Mouse (Mus musculus): Measurements from ENCODE around the gene Nxpe3. TPM values are rescaled to one million over a fixed set of nuclear protein-coding genes. Genes with fewer than 3 reads are reported as not detected.
A peak's percentile ranks its signal among the peaks of the same experiment; 100 is the strongest.
"Not testable (repeated sequence)": the region's sequence is repeated elsewhere in the genome, so short reads cannot be mapped to it uniquely, and the experiment has no call there.

The Nxpe3 gene
- polyA plus RNA-seq, 1 experiment from 2014 or later = 1.6 TPM

DNA sequence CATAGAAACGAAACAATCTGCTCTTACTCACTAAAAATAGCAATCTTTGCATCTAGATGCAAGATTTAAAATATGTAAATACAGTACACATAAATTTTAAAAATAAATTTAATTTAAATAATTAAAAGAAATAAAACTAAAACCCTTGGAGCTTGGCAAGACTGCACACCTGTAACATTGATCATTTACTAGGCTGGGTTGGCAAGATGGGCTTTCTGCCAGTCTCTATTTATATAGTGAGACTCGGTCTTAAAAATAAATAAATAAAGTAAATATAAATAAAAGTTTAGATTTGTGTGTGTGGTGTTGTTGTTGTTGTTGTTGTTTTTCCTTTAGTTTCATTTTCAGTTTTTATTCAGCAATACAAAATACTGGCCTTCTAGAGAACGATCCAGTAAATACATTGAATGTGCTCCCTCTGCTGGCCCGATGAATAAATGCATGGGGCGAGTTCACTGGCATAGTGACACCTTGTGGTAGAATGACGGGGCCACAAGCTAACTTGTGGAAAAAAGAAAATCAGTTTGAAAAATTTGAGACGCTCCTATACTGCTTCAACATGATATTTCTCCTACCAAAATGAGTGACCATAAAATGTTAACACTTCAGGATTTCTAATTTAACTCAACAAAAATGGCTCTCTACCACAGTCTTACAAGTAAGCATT lies 31.8 kb downstream of the Nxpe3 start:
- H3K4me1 ChIP-seq (ENCODE audit: control insufficient read depth, insufficient read depth, low read depth, low read length) = no peaks in the 10 kb centered on the region
- H3K4me2 ChIP-seq (ENCODE audit: low read length) = no peak overlapping the region
- peak; percentile 59 for ATAC-seq
- no peaks in the 10 kb centered on the region for H3K9me3 ChIP-seq (ENCODE audit: control insufficient read depth, low read length)
- peaks cover 10% of the 10 kb centered on the region for H3K36me3 ChIP-seq (ENCODE audit: control insufficient read depth, insufficient read depth, low read length)
- H3K27ac ChIP-seq (ENCODE audit: low read depth, low read length) = no peak overlapping the region
- no peak overlapping the region for H3K9ac ChIP-seq (ENCODE audit: low read depth, low read length)
- H3K4me3 ChIP-seq (ENCODE audit: low read length) = no peak overlapping the region
- WGBS = 26% methylated on average over 7 of the region's 7 CpGs
- H3K27me3 ChIP-seq (replicated peaks; ENCODE audit: control insufficient read depth, insufficient read depth, low read length) = no peaks in the 10 kb centered on the region

GRCm38 (mm10) chr16:55861104-55861503 lies 34.0 kb downstream of the Nxpe3 start:
- no peaks in the 10 kb centered on the region for H3K9me3 ChIP-seq (ENCODE audit: control insufficient read depth, low read length)

DNA sequence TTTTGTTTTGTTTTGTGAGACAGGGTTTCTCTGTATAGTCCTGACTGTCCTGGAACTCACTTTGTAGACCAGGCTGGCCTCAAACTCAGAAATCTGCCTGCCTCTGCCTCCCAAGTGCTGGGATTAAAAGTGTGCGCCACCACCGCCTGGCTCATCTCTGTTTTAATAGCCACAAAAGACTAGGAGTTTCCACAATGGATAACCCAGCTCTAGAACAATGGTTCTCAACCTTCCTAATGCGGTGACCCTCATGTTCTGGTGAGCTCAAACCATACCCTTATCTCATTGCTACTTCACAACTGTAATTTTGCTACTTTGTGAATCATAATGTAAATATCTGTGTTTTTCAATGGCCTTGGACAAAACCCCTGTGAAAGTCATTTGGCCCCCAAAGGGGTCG lies 35.7 kb downstream of the Nxpe3 start:
- not testable (repeated sequence) for H3K9me3 ChIP-seq (ENCODE audit: control insufficient read depth, low read length); H3K27ac ChIP-seq (ENCODE audit: low read depth, low read length); H3K9ac ChIP-seq (ENCODE audit: low read depth, low read length); H3K36me3 ChIP-seq (ENCODE audit: control insufficient read depth, insufficient read depth, low read length); H3K27me3 ChIP-seq (replicated peaks; ENCODE audit: control insufficient read depth, insufficient read depth, low read length); H3K4me3 ChIP-seq (ENCODE audit: low read length); ATAC-seq; H3K4me2 ChIP-seq (ENCODE audit: low read length); H3K4me1 ChIP-seq (ENCODE audit: control insufficient read depth, insufficient read depth, low read depth, low read length)
- WGBS = 94% methylated on average over 4 of the region's 4 CpGs

More at GRCm38 (mm10) chr16:55861104-55861503, 34.0 kb downstream of the Nxpe3 start:
- H3K27me3 ChIP-seq (replicated peaks; ENCODE audit: control insufficient read depth, insufficient read depth, low read length) = no peaks in the 10 kb centered on the region
- H3K27ac ChIP-seq (ENCODE audit: low read depth, low read length) = no peak overlapping the region
- H3K36me3 ChIP-seq (ENCODE audit: control insufficient read depth, insufficient read depth, low read length) = peaks cover 10% of the 10 kb centered on the region
- no peak overlapping the region for H3K4me3 ChIP-seq (ENCODE audit: low read length)
- H3K9ac ChIP-seq (ENCODE audit: low read depth, low read length) = no peak overlapping the region
- no peaks in the 10 kb centered on the region for H3K4me1 ChIP-seq (ENCODE audit: control insufficient read depth, insufficient read depth, low read depth, low read length)
- WGBS = 86% methylated on average over 3 of the region's 3 CpGs
- H3K4me2 ChIP-seq (ENCODE audit: low read length) = no peak overlapping the region
- ATAC-seq = no peak

DNA sequence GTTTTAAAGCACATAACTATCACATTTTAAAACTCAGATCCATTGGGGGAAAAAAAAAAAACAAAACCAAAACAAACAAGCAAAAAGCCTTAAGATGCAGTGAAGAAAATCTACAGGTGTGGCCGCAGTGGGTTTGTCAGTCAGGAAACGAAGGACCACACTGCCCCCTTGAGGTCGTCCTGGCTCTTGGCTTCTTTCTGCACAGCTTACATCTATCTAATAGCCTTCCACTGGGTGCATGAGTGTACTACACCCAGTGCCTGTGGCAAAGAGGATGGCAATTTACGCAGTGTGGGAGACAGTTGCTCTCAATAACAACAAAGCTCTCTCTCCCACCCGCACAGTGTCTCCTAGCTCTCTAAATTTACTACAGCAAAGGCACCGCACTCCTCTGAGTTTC lies 36.6 kb downstream of the Nxpe3 start:
- WGBS = 62% methylated on average over 6 of the region's 6 CpGs
- no peak for ATAC-seq

GRCm38 (mm10) chr16:55852943-55853727 lies 42.0 kb downstream of the Nxpe3 start:
- no peaks in the 10 kb centered on the region for H3K4me1 ChIP-seq (ENCODE audit: control insufficient read depth, insufficient read depth, low read depth, low read length)
- no peak overlapping the region for H3K27ac ChIP-seq (ENCODE audit: low read depth, low read length)
- H3K27me3 ChIP-seq (replicated peaks; ENCODE audit: control insufficient read depth, insufficient read depth, low read length) = no peaks in the 10 kb centered on the region
- no peak overlapping the region for H3K4me2 ChIP-seq (ENCODE audit: low read length)
- no peaks in the 10 kb centered on the region for H3K9me3 ChIP-seq (ENCODE audit: control insufficient read depth, low read length)
- no peak overlapping the region for H3K4me3 ChIP-seq (ENCODE audit: low read length)
- 55% methylated on average over 19 of the region's 19 CpGs for WGBS
- H3K36me3 ChIP-seq (ENCODE audit: control insufficient read depth, insufficient read depth, low read length) = peaks cover 5% of the 10 kb centered on the region
- peak; percentile 83 for ATAC-seq
- no peak overlapping the region for H3K9ac ChIP-seq (ENCODE audit: low read depth, low read length)

More for the DNA sequence above, 36.6 kb downstream of the Nxpe3 start:
- Histone ChIP-seq H3K4me1 (ENCODE audit: control insufficient read depth, insufficient read depth, low read depth, low read length) (no peaks in the 10 kb centered on the region), H3K36me3 (ENCODE audit: control insufficient read depth, insufficient read depth, low read length) (peaks cover 4% of the 10 kb centered on the region), H3K9ac (ENCODE audit: low read depth, low read length) (no peak overlapping the region), H3K4me2 (ENCODE audit: low read length) (no peak overlapping the region), H3K9me3 (ENCODE audit: control insufficient read depth, low read length) (no peaks in the 10 kb centered on the region), H3K4me3 (ENCODE audit: low read length) (no peak overlapping the region), H3K27me3 (replicated peaks; ENCODE audit: control insufficient read depth, insufficient read depth, low read length) (no peaks in the 10 kb centered on the region), H3K27ac (ENCODE audit: low read depth, low read length) (no peak overlapping the region)

GRCm38 (mm10) chr16:55852515-55852914 lies 42.6 kb downstream of the Nxpe3 start:
- no peaks in the 10 kb centered on the region for H3K4me1 ChIP-seq (ENCODE audit: control insufficient read depth, insufficient read depth, low read depth, low read length)
- H3K36me3 ChIP-seq (ENCODE audit: control insufficient read depth, insufficient read depth, low read length) = peaks cover 5% of the 10 kb centered on the region
- no peak overlapping the region for H3K4me2 ChIP-seq (ENCODE audit: low read length)
- WGBS = 32% methylated on average over 4 of the region's 4 CpGs
- H3K27me3 ChIP-seq (replicated peaks; ENCODE audit: control insufficient read depth, insufficient read depth, low read length) = no peaks in the 10 kb centered on the region
- H3K9me3 ChIP-seq (ENCODE audit: control insufficient read depth, low read length) = no peaks in the 10 kb centered on the region
- no peak overlapping the region for H3K27ac ChIP-seq (ENCODE audit: low read depth, low read length)
- H3K9ac ChIP-seq (ENCODE audit: low read depth, low read length) = no peak overlapping the region
- H3K4me3 ChIP-seq (ENCODE audit: low read length) = no peak overlapping the region
- peak; percentile 51; the same call in 1 of the 2 replicates for ATAC-seq

DNA sequence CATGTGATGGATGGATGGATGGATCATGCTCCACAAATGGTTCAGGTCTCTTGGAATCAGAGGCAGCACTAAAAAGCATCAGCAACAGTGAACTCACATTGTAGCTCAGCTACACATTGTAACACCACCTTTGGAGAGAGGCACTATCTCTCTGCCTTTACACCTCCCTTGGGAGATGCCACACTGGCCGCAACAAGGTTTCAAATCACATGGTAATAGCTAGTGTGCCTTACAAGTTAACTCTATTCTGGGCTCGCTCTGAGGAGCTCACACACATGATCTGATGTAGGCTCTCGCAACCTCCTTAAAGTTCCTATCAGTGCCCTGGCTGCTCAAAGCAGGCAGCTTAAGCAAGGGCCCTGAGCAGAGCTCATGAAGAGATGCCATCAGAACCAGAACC lies 44.6 kb downstream of the Nxpe3 start:
- WGBS = 85% methylated on average over 3 of the region's 3 CpGs
- no peak overlapping the region for H3K4me2 ChIP-seq (ENCODE audit: low read length)
- ATAC-seq = no peak

GRCm38 (mm10) chr16:55847679-55848078 lies 47.4 kb downstream of the Nxpe3 start:
- H3K27ac ChIP-seq (ENCODE audit: low read depth, low read length) = no peak overlapping the region
- ATAC-seq = no peak
- 80% methylated on average over 8 of the region's 8 CpGs for WGBS
- no peaks in the 10 kb centered on the region for H3K27me3 ChIP-seq (replicated peaks; ENCODE audit: control insufficient read depth, insufficient read depth, low read length)
- no peak overlapping the region for H3K4me2 ChIP-seq (ENCODE audit: low read length)
- H3K4me1 ChIP-seq (ENCODE audit: control insufficient read depth, insufficient read depth, low read depth, low read length) = no peaks in the 10 kb centered on the region
- no peak overlapping the region for H3K9ac ChIP-seq (ENCODE audit: low read depth, low read length)
- peaks cover 13% of the 10 kb centered on the region for H3K36me3 ChIP-seq (ENCODE audit: control insufficient read depth, insufficient read depth, low read length)
- H3K4me3 ChIP-seq (ENCODE audit: low read length) = no peak overlapping the region
- H3K9me3 ChIP-seq (ENCODE audit: control insufficient read depth, low read length) = peaks cover 5% of the 10 kb centered on the region; the same call in 1 of the 2 replicates

More for the DNA sequence above, 44.6 kb downstream of the Nxpe3 start:
- Histone ChIP-seq H3K4me3 (ENCODE audit: low read length) (no peak overlapping the region), H3K9me3 (ENCODE audit: control insufficient read depth, low read length) (no peaks in the 10 kb centered on the region), H3K27me3 (replicated peaks; ENCODE audit: control insufficient read depth, insufficient read depth, low read length) (no peaks in the 10 kb centered on the region), H3K4me1 (ENCODE audit: control insufficient read depth, insufficient read depth, low read depth, low read length) (no peaks in the 10 kb centered on the region), H3K36me3 (ENCODE audit: control insufficient read depth, insufficient read depth, low read length) (0 out of 2 replicates have a peak, but pooled peaks cover 3% of the 10 kb centered on the region), H3K9ac (ENCODE audit: low read depth, low read length) (no peak overlapping the region), H3K27ac (ENCODE audit: low read depth, low read length) (no peak overlapping the region)

DNA sequence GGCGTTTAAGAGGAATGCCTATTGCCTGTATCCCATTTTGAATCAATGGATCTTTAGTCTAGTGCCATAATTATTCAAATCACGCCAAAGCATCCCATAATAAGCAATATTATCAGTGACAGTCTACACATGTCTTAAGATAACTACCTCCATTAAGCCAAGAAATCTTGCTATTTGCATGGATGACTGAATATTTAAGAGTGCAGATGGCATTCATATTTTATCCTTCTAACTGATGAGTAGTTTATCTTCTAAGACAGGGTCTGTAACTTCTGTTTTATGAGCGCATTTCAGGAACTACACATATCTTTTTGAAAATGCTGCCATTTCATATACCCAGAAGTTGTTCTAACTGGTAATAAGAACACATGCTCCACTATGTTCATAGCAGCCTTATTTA lies 50.2 kb downstream of the Nxpe3 start:
- ATAC-seq = no peak
- H3K36me3 ChIP-seq (ENCODE audit: control insufficient read depth, insufficient read depth, low read length) = peaks cover 13% of the 10 kb centered on the region
- no peaks in the 10 kb centered on the region for H3K4me1 ChIP-seq (ENCODE audit: control insufficient read depth, insufficient read depth, low read depth, low read length)
- H3K9ac ChIP-seq (ENCODE audit: low read depth, low read length) = no peak overlapping the region
- no peak overlapping the region for H3K27ac ChIP-seq (ENCODE audit: low read depth, low read length)
- H3K4me3 ChIP-seq (ENCODE audit: low read length) = no peak overlapping the region
- no peaks in the 10 kb centered on the region for H3K27me3 ChIP-seq (replicated peaks; ENCODE audit: control insufficient read depth, insufficient read depth, low read length)
- H3K9me3 ChIP-seq (ENCODE audit: control insufficient read depth, low read length) = peaks cover 5% of the 10 kb centered on the region; the same call in 1 of the 2 replicates
- 96% methylated on average over 3 of the region's 3 CpGs for WGBS
- no peak overlapping the region for H3K4me2 ChIP-seq (ENCODE audit: low read length)

All from hindbrain, embryonic 16.5 days (tissue).